Mouse (Mus musculus): Measurements from ENCODE around the gene Commd9. TPM values are rescaled to one million over a fixed set of nuclear protein-coding genes. Genes with fewer than 3 reads are reported as not detected.

The Commd9 gene
- polyA plus RNA-seq, 1 experiment = not detected

GRCm38 (mm10) chr2:101881471-101882162, 4.4 kb upstream of the Commd9 start:
- TF ChIP-seq POLR2A (IDR thresholded peaks at IDR 0.05; ENCODE audit: insufficient read depth, low read depth, low read length) (no peak), CTCF (IDR thresholded peaks at IDR 0.05; ENCODE audit: insufficient read depth, low read depth, low read length) (no peak)
- Histone ChIP-seq H3K4me1 (ENCODE audit: control insufficient read depth, insufficient read depth, low read length) (peaks cover 4% of the 10 kb centered on the region), H3K27ac (ENCODE audit: insufficient read depth, low read depth, low read length) (no peak overlapping the region), H3K4me3 (ENCODE audit: insufficient read depth, low read depth, low read length) (no peak overlapping the region)
- WGBS = 89% methylated on average over 9 of the region's 9 CpGs

GRCm38 (mm10) chr2:101882998-101883397, 3.0 kb upstream of the Commd9 start, which contains the start of gene Prr5l:
Gene Prr5l, minus strand, starts transcription at chr2:101883027.
- H3K4me3 ChIP-seq (ENCODE audit: insufficient read depth, low read depth, low read length) = no peak within 1 kb of the TSS
- no peak within 1 kb of the TSS for H3K27ac ChIP-seq (ENCODE audit: insufficient read depth, low read depth, low read length)
- 53% methylated on average over 3 of the region's 3 CpGs for WGBS
- H3K4me1 ChIP-seq (ENCODE audit: control insufficient read depth, insufficient read depth, low read length) = no peaks in the 10 kb centered on the region
- TF ChIP-seq CTCF (IDR thresholded peaks at IDR 0.05; ENCODE audit: insufficient read depth, low read depth, low read length) = no peak
- TF ChIP-seq POLR2A (IDR thresholded peaks at IDR 0.05; ENCODE audit: insufficient read depth, low read depth, low read length) = no peak

GRCm38 (mm10) chr2:101884286-101884685, 1.8 kb upstream of the Commd9 start:
- WGBS = 53% methylated on average over 2 of the region's 2 CpGs
- Histone ChIP-seq H3K4me1 (ENCODE audit: control insufficient read depth, insufficient read depth, low read length) (0 out of 2 replicates have a peak, but pooled peaks cover 2% of the 10 kb centered on the region), H3K4me3 (ENCODE audit: insufficient read depth, low read depth, low read length) (no peak overlapping the region), H3K27ac (ENCODE audit: insufficient read depth, low read depth, low read length) (no peak overlapping the region)
- TF ChIP-seq POLR2A (IDR thresholded peaks at IDR 0.05; ENCODE audit: insufficient read depth, low read depth, low read length) (no peak), CTCF (IDR thresholded peaks at IDR 0.05; ENCODE audit: insufficient read depth, low read depth, low read length) (no peak)

GRCm38 (mm10) chr2:101888886-101889285, 2.8 kb downstream of the Commd9 start:
- Histone ChIP-seq H3K4me1 (ENCODE audit: control insufficient read depth, insufficient read depth, low read length) (0 out of 2 replicates have a peak, but pooled peaks cover 2% of the 10 kb centered on the region), H3K27ac (ENCODE audit: insufficient read depth, low read depth, low read length) (no peak overlapping the region), H3K4me3 (ENCODE audit: insufficient read depth, low read depth, low read length) (no peak overlapping the region)
- TF ChIP-seq CTCF (IDR thresholded peaks at IDR 0.05; ENCODE audit: insufficient read depth, low read depth, low read length) = no peak
- no peak for TF ChIP-seq POLR2A (IDR thresholded peaks at IDR 0.05; ENCODE audit: insufficient read depth, low read depth, low read length)
- 86% methylated on average over 8 of the region's 8 CpGs for WGBS

GRCm38 (mm10) chr2:101891143-101891542, 5.1 kb downstream of the Commd9 start:
- TF ChIP-seq CTCF (IDR thresholded peaks at IDR 0.05; ENCODE audit: insufficient read depth, low read depth, low read length) = no peak
- no peak for TF ChIP-seq POLR2A (IDR thresholded peaks at IDR 0.05; ENCODE audit: insufficient read depth, low read depth, low read length)
- WGBS = 75% methylated on average over 7 of the region's 7 CpGs
- no peak overlapping the region for H3K27ac ChIP-seq (ENCODE audit: insufficient read depth, low read depth, low read length)

DNA sequence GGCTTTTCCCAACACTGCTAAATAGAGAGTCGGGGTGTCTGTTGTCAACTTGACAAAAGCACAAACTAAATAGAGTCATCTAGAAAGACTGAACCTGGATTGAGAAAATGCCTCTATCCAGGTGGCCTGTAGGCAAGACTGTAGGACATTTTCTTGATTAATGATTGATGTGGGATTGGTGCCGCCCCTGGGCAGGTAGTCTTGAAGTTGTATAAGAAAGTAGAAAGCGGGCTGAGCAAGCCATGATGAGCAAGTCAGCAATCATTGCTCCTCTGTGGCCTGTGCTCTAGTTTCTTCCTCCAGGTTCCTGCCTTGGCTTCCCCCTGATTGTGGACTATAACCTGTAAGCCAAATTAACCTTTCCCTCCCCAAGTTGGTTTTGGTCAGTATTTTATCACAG, 8.1 kb downstream of the Commd9 start:
- Histone ChIP-seq H3K27ac (ENCODE audit: insufficient read depth, low read depth, low read length) (no peak overlapping the region), H3K4me1 (ENCODE audit: control insufficient read depth, insufficient read depth, low read length) (peaks cover 6% of the 10 kb centered on the region), H3K4me3 (ENCODE audit: insufficient read depth, low read depth, low read length) (no peak overlapping the region)
- no peak for TF ChIP-seq POLR2A (IDR thresholded peaks at IDR 0.05; ENCODE audit: insufficient read depth, low read depth, low read length)
- TF ChIP-seq CTCF (IDR thresholded peaks at IDR 0.05; ENCODE audit: insufficient read depth, low read depth, low read length) = no peak
- WGBS = 95% methylated on average over 3 of the region's 3 CpGs

More at GRCm38 (mm10) chr2:101891143-101891542, 5.1 kb downstream of the Commd9 start:
- Histone ChIP-seq H3K4me1 (ENCODE audit: control insufficient read depth, insufficient read depth, low read length) (peaks cover 6% of the 10 kb centered on the region), H3K4me3 (ENCODE audit: insufficient read depth, low read depth, low read length) (no peak overlapping the region)

- 81% methylated on average over 10 of the region's 10 CpGs for WGBS
- TF ChIP-seq CTCF (IDR thresholded peaks at IDR 0.05; ENCODE audit: insufficient read depth, low read depth, low read length) (no peak), POLR2A (IDR thresholded peaks at IDR 0.05; ENCODE audit: insufficient read depth, low read depth, low read length) (no peak)
Measured at GRCm38 (mm10) chr2:101896425-101897204, 10.6 kb downstream of the Commd9 start.

GRCm38 (mm10) chr2:101902196-101902595, 16.1 kb downstream of the Commd9 start:
- Histone ChIP-seq H3K27ac (ENCODE audit: insufficient read depth, low read depth, low read length) (no peak overlapping the region), H3K4me3 (ENCODE audit: insufficient read depth, low read depth, low read length) (no peak overlapping the region), H3K4me1 (ENCODE audit: control insufficient read depth, insufficient read depth, low read length) (peaks cover 6% of the 10 kb centered on the region; the same call in 1 of the 2 replicates)
- TF ChIP-seq CTCF (IDR thresholded peaks at IDR 0.05; ENCODE audit: insufficient read depth, low read depth, low read length) = no peak
- no peak for TF ChIP-seq POLR2A (IDR thresholded peaks at IDR 0.05; ENCODE audit: insufficient read depth, low read depth, low read length)
- 75% methylated on average over 4 of the region's 4 CpGs for WGBS

More at GRCm38 (mm10) chr2:101896425-101897204, 10.6 kb downstream of the Commd9 start:
- H3K27ac ChIP-seq (ENCODE audit: insufficient read depth, low read depth, low read length) = no peak overlapping the region
- peaks cover 6% of the 10 kb centered on the region for H3K4me1 ChIP-seq (ENCODE audit: control insufficient read depth, insufficient read depth, low read length)
- H3K4me3 ChIP-seq (ENCODE audit: insufficient read depth, low read depth, low read length) = no peak overlapping the region

Data from olfactory bulb, adult 2 months (tissue).